In the genomic region with DNA sequence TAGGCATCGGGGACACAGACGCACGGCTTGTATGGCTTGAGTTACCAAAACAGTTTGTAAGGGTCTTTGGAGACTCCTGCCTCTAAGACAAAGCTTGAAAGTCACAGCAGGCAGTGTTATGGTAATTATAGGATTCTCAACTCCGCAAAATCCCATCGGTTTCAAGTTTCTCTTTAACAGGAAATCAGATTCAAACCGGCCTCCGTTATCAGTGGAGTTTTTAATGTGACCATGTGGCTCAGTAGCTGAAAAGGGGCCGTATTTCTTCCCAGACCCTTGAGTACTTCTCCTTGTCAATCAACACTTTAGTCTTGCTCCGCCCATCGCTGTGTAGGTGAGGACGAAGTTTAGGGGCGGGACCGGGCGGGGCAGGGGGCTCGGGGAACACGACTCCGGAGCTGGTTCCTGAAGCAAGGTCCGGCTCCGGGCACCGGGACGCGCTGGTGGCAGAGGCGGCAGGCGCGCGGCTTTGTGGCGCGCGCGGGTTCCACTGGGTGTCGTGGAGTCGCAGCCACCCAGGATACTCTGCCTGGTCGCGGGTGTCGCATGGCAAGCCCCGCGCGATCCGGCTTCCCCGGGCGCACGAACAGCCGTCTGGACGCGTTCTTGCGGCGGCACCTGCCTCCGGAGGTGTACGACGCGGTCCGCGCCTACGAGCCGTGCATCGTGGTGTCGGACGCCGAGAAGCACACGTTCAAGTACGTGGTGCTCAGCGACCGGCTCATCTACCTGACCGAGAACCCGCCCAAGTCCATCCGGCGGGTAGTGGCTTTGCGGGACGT, we compare ENCODE assay signal across 8 mouse cellular contexts. TPM values are rescaled to one million over a fixed set of nuclear protein-coding genes. Genes with fewer than 3 reads are reported as not detected.
DNase-seq lines count a peak whose midpoint lies in the region; ATAC-seq and TF ChIP-seq lines count a peak whose summit lies in the region.

A gene (plus strand): TSS at position 317 of the 782 bp plus-strand sequence.

- H3K9me3 ChIP-seq in ES-Bruce4 (replicated peaks; ENCODE audit: control insufficient read depth, insufficient read depth, low read length, poor library complexity, severe bottlenecking): no peaks in the 10 kb centered on the region
- no peaks in the 10 kb centered on the region for H3K9me3 ChIP-seq in hindbrain, embryonic 13.5 days
- H3K9me3 ChIP-seq in liver, embryonic 14.5 days (ENCODE audit: control insufficient read depth, low read length): no peaks in the 10 kb centered on the region
- no peaks in the 10 kb centered on the region for H3K9me3 ChIP-seq in neural tube, embryonic 11.5 days (ENCODE audit: control insufficient read depth, low read length)

- peak within 1 kb of the TSS; percentile 68 for H3K4me3 ChIP-seq in ES-Bruce4 (ENCODE audit: low read depth, low read length)
- H3K4me3 ChIP-seq in hindbrain, embryonic 13.5 days: peak within 1 kb of the TSS; percentile 51
- H3K4me3 ChIP-seq in liver, embryonic 14.5 days (ENCODE audit: insufficient read depth in 1 of 2, low read depth in 2 of 2, low read length in 2 of 2): peak within 1 kb of the TSS; percentile 1 to 51
- H3K4me3 ChIP-seq in neural tube, embryonic 11.5 days (ENCODE audit: low read depth, low read length): peak within 1 kb of the TSS; percentile 45

- no peak within 1 kb of the TSS for H3K27ac ChIP-seq in ES-Bruce4 (ENCODE audit: insufficient read depth, low read length)
- H3K27ac ChIP-seq in hindbrain, embryonic 13.5 days: no peak within 1 kb of the TSS
- H3K27ac ChIP-seq in liver, embryonic 14.5 days: no peak within 1 kb of the TSS
- H3K27ac ChIP-seq in neural tube, embryonic 11.5 days (ENCODE audit: low read depth, low read length): no peak within 1 kb of the TSS

- H3K27me3 ChIP-seq in ES-Bruce4 (ENCODE audit: control insufficient read depth, insufficient read depth, low read length, poor library complexity, severe bottlenecking): no peaks in the 10 kb centered on the region
- peaks cover 51% of the 10 kb centered on the region for H3K27me3 ChIP-seq in hindbrain, embryonic 13.5 days
- peaks cover 29% of the 10 kb centered on the region for H3K27me3 ChIP-seq in liver, embryonic 14.5 days (ENCODE audit: control insufficient read depth, insufficient read depth, low read length)
- peaks cover 20% of the 10 kb centered on the region for H3K27me3 ChIP-seq in neural tube, embryonic 11.5 days (ENCODE audit: control insufficient read depth, insufficient read depth, low read length)

- TF ChIP-seq CTCF in ES-Bruce4 (IDR thresholded peaks at IDR 0.05; ENCODE audit: low read depth, low read length): no peak
- TF ChIP-seq CTCF in liver, embryonic 14.5 days (IDR thresholded peaks at IDR 0.05; ENCODE audit: low read depth): no peak

- no peaks in the 10 kb centered on the region for H3K36me3 ChIP-seq in ES-Bruce4 (ENCODE audit: control insufficient read depth, insufficient read depth, low read length, poor library complexity, severe bottlenecking)
- H3K36me3 ChIP-seq in hindbrain, embryonic 13.5 days: no peaks in the 10 kb centered on the region
- no peaks in the 10 kb centered on the region for H3K36me3 ChIP-seq in liver, embryonic 14.5 days (replicated peaks; ENCODE audit: control insufficient read depth, insufficient read depth, low read depth)
- no peaks in the 10 kb centered on the region for H3K36me3 ChIP-seq in neural tube, embryonic 11.5 days (ENCODE audit: control insufficient read depth, insufficient read depth, low read length)

- H3K9ac ChIP-seq in ES-Bruce4 (ENCODE audit: low read depth, poor library complexity, severe bottlenecking): peak within 1 kb of the TSS; percentile 10; the same call in 1 of the 2 replicates
- H3K9ac ChIP-seq in hindbrain, embryonic 13.5 days: peak within 1 kb of the TSS; percentile 71
- H3K9ac ChIP-seq in liver, embryonic 14.5 days (replicated peaks): no peak within 1 kb of the TSS
- H3K9ac ChIP-seq in neural tube, embryonic 11.5 days (ENCODE audit: low read length): peak within 1 kb of the TSS; percentile 44

- 0 out of 2 replicates have a peak, but pooled peaks have one; percentile 28 for ATAC-seq in hindbrain, embryonic 13.5 days (ENCODE audit: low FRiP score)
- ATAC-seq in liver, embryonic 14.5 days (ENCODE audit: insufficient read depth): no peak
- ATAC-seq in neural tube, embryonic 11.5 days (ENCODE audit: insufficient read depth, low FRiP score, low TSS enrichment): peak; percentile 26; the same call in 1 of the 2 replicates

- no peaks in the 10 kb centered on the region for H3K4me1 ChIP-seq in ES-Bruce4 (ENCODE audit: control insufficient read depth, insufficient read depth, low read length)
- peaks cover 24% of the 10 kb centered on the region for H3K4me1 ChIP-seq in hindbrain, embryonic 13.5 days (replicated peaks)
- H3K4me1 ChIP-seq in liver, embryonic 14.5 days (replicated peaks; ENCODE audit: control insufficient read depth in 2 of 2, insufficient read depth in 2 of 2, low read length in 1 of 2): peaks cover 0 to 4% of the 10 kb centered on the region in 2 experiments; a peak in 1 of 4 replicates
- H3K4me1 ChIP-seq in neural tube, embryonic 11.5 days (ENCODE audit: control insufficient read depth, insufficient read depth, low read length): peaks cover 7% of the 10 kb centered on the region; the same call in 1 of the 2 replicates

- DNase-seq in cerebellum, adult 11-12 months: peak; percentile 26
- DNase-seq in cerebellum, postnatal 4 days (ENCODE audit: low spot score in 2 of 2): no peak
- DNase-seq in embryo, embryonic 11 days: peak; percentile 68
- no peak for DNase-seq in liver, embryonic 14.5 days (ENCODE audit: low read depth in 3 of 3, low spot score in 3 of 3)
- peak; percentile 48 for DNase-seq in neural tube, embryonic 11.5 days (ENCODE audit: low spot score)
- no peak for DNase-seq in natural killer cell, adult 2 months (ENCODE audit: low spot score in 2 of 2)

- WGBS in hindbrain, embryonic 13.5 days: under 1% methylated on average over 69 of the region's 69 CpGs
- under 1% methylated on average over 69 of the region's 69 CpGs for WGBS in liver, embryonic 14.5 days (ENCODE audit: insufficient replicate concordance)
- WGBS in neural tube, embryonic 11.5 days: under 1% methylated on average over 69 of the region's 69 CpGs

- peak within 1 kb of the TSS; percentile 93 for H3K4me2 ChIP-seq in hindbrain, embryonic 13.5 days
- peak within 1 kb of the TSS; percentile 69 for H3K4me2 ChIP-seq in liver, embryonic 14.5 days (ENCODE audit: low read depth)
- peak within 1 kb of the TSS; percentile 94 for H3K4me2 ChIP-seq in neural tube, embryonic 11.5 days (ENCODE audit: low read depth)

- TF ChIP-seq POLR2A in ES-Bruce4 (IDR thresholded peaks at IDR 0.05; ENCODE audit: insufficient read depth, low read length): no peak

- no peak for TF ChIP-seq EP300 in ES-Bruce4 (IDR thresholded peaks at IDR 0.05; ENCODE audit: insufficient read depth, low read depth, low read length)
- TF ChIP-seq EP300 in liver, embryonic 14.5 days (IDR thresholded peaks at IDR 0.05; ENCODE audit: low read depth): no peak

RNA-seq across cellular contexts. Expression of the gene that starts here (rescaled TPM):
- polyA plus RNA-seq in ES-Bruce4 (2011; ENCODE audit: insufficient read depth, insufficient read length, low read depth, missing spikeins): 0.51 and 0.75 TPM in 2 replicates
- polyA plus RNA-seq in hindbrain, embryonic 13.5 days (2015; fragmentation: Nextera tagmentation; extraction: Ambion mirVana): 0.17 and 0.22 TPM in 2 replicates
- polyA plus RNA-seq in liver, embryonic 14.5 days (2012; rRNA removed): not detected in 2 replicates
- polyA plus RNA-seq in liver, embryonic 14.5 days (2014; fragmentation: Nextera tagmentation; extraction: Ambion mirVana): 0.04 TPM in 1 of 2 replicates, not detected in the other
- polyA plus RNA-seq in neural tube, embryonic 11.5 days (2014; fragmentation: Nextera tagmentation; extraction: Ambion mirVana): 0.26 TPM in 1 of 2 replicates, not detected in the other

Comparison
In these comparisons a context has a peak if more than half of its experiments do, and no peak if none do; other contexts are left out.
1. DNase-seq: peak in cerebellum, adult 11-12 months (single experiment) and embryo, embryonic 11 days (single experiment); none in cerebellum, postnatal 4 days (0 of 2), liver, embryonic 14.5 days (0 of 3) and natural killer cell, adult 2 months (0 of 2).
2. Peak in ATAC-seq, H3K4me3 ChIP-seq, H3K9ac ChIP-seq and H3K4me2 ChIP-seq in hindbrain, embryonic 13.5 days; RNA of the gene not detected or under 1 TPM.
3. Peak in DNase-seq, ATAC-seq, H3K4me3 ChIP-seq, H3K9ac ChIP-seq and H3K4me2 ChIP-seq in neural tube, embryonic 11.5 days; RNA of the gene not detected or under 1 TPM.
4. Peak in every context shown above with its lines, with median percentiles within 50 percentile points of each other: H3K4me3 ChIP-seq and H3K4me2 ChIP-seq.